Mouse (Mus musculus): ENCODE results near the gene Rnase11.

DNA sequence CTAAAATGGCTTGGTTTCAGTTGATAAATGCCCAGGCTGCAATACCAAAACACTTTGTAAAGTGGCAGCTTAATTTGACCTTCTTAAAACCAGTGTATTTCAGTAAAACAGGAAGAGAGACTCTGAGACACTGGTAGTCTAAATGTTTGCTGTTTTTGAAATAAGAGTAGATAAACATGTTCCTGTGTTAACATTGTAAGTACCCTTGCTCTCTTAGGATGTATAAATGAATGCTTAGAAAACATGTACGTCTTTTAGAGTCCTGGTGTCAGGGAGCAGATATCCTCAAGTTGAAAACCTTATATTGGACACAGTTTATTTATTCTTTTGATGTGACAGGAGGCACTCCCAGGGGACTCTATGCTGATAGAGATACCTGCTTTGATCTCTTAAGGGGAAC, 14.8 kb downstream of the Rnase11 start:
- TF ChIP-seq CTCF (IDR thresholded peaks at IDR 0.05; ENCODE audit: borderline replicate concordance, insufficient read depth, low read depth, low read length): no peak
- no peak for TF ChIP-seq POLR2A (IDR thresholded peaks at IDR 0.05; ENCODE audit: borderline replicate concordance, insufficient read depth, low read length)

Measured in cerebellum, adult 2 months (tissue).